Mouse (Mus musculus) embryonic facial prominence, embryonic 12.5 days (tissue): ENCODE measurements at regions not wholly inside any gene's neighbourhood (a gene's known extent, or its start where the extent isn't known, plus 50 kb on each side); places are given as distances from the start of the nearest gene placed in this dataset.

ENCODE experiments used
- ATAC-seq: fragments of 200-750 bp; cut with Nextera tagmentation; 2 replicates; pipeline ENCODE4 v1.8.0; 2017; ENCODE audit not compliant: insufficient number of reproducible peaks, insufficient read depth, low FRiP score, low TSS enrichment
- H3K27ac ChIP-seq: fragments of 300-500 bp; sonication (generic); 2 replicates; pipeline ENCODE4 v1.5.1; 2016; ENCODE audit warnings: mild to moderate bottlenecking
- H3K27me3 ChIP-seq: fragments of 300-500 bp; sonication (generic); 2 replicates; pipeline ENCODE4 v1.6.1; 2016; ENCODE audit warnings: mild to moderate bottlenecking, moderate library complexity
- H3K36me3 ChIP-seq: fragments of 300-500 bp; sonication (generic); 2 replicates; pipeline ENCODE4 v1.6.1; 2016; ENCODE audit warnings: mild to moderate bottlenecking
- H3K4me1 ChIP-seq: fragments of 300-500 bp; sonication (generic); 2 replicates; pipeline ENCODE4 v1.6.1; 2016
- H3K4me2 ChIP-seq: fragments of 300-500 bp; sonication (generic); replicated peaks from 2 replicates; pipeline ENCODE4 v1.6.1; 2016; ENCODE audit warnings: mild to moderate bottlenecking, moderate library complexity
- H3K4me3 ChIP-seq: fragments of 300-500 bp; sonication (generic); 2 replicates; pipeline ENCODE4 v1.5.1; 2016; ENCODE audit warnings: mild to moderate bottlenecking
- H3K9ac ChIP-seq: fragments of 300-500 bp; sonication (generic); 2 replicates; pipeline ENCODE4 v1.6.1; 2016; ENCODE audit warnings: mild to moderate bottlenecking, moderate library complexity
- H3K9me3 ChIP-seq: fragments of 300-500 bp; sonication (generic); 2 replicates; pipeline ENCODE4 v1.6.1; 2016; ENCODE audit warnings: mild to moderate bottlenecking, moderate library complexity
- WGBS: fragments of 180-500 bp; shearing (Covaris S2); methylation state at CpG from one replicate; pipeline ENCODE4 v1.1.7; 2016; 5-methylcytosine and 5-hydroxymethylcytosine counted together

- no peaks in the 10 kb centered on the region for H3K27me3 ChIP-seq
- WGBS: 92% methylated on average over 4 of the region's 4 CpGs
- ATAC-seq: no peak
- H3K9me3 ChIP-seq: no peaks in the 10 kb centered on the region
- H3K4me2 ChIP-seq: no peak overlapping the region
- no peak overlapping the region for H3K9ac ChIP-seq
- no peaks in the 10 kb centered on the region for H3K36me3 ChIP-seq
- no peaks in the 10 kb centered on the region for H3K4me1 ChIP-seq
- no peak overlapping the region for H3K27ac ChIP-seq
- no peak overlapping the region for H3K4me3 ChIP-seq
Measured at GRCm38 (mm10) chr16:85347621-85348020, 174.1 kb upstream of the App start.

DNA sequence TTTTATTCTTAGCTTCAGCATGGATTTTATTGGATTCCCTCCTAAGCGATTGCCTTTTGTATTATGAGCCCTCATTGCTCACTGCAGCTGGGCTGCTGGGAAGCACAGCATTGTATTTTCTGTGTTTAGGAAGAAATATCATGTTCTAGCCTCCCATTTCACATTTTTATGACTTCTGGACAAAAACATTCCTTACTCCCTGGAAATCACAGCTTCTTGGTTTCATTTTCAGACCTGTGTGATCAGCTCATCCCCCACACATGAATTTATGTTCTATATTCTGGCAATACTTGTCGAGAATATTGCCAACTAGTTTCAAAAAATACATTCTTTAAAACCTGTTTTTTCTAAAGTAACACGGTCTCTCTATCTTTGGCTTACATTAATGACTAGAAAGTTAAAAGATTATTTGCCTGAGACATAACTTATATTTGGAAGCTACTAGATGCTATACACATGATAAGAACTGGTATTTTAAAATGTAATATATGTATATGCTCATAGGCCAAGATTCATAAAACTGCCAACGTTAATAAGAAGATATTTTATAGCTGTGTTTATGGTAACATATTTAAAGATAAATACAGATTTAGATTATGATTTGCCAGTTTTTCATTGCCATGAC, 163.0 kb upstream of the App start:
- 84% methylated on average over 4 of the region's 4 CpGs for WGBS
- Histone ChIP-seq H3K4me3 (no peak overlapping the region), H3K36me3 (no peaks in the 10 kb centered on the region), H3K4me2 (no peak overlapping the region), H3K9me3 (no peaks in the 10 kb centered on the region), H3K4me1 (no peaks in the 10 kb centered on the region), H3K27me3 (no peaks in the 10 kb centered on the region), H3K9ac (no peak overlapping the region), H3K27ac (no peak overlapping the region)
- ATAC-seq: no peak

DNA sequence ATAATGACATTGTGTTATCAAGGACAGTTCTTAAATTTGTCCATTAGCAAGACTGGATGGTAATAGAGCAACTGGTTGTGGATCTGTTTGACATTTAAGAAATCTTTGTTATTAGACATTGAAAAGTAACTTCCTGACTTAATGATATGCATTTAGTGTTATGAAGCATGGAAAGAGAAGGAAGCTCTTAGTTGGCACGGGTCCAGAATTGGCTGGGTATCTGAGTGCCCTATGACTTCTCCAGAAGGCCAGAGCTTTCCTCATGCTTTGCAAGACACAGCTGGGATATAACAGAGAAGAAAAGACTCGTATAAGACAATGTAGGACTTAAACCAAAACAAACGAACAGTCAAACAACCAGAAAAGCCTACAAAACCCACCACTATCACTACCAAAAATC, 160.0 kb upstream of the App start:
- no peaks in the 10 kb centered on the region for H3K36me3 ChIP-seq
- no peak overlapping the region for H3K4me3 ChIP-seq
- no peaks in the 10 kb centered on the region for H3K27me3 ChIP-seq
- 74% methylated on average over 3 of the region's 3 CpGs for WGBS
- no peak overlapping the region for H3K27ac ChIP-seq
- no peak for ATAC-seq
- no peaks in the 10 kb centered on the region for H3K9me3 ChIP-seq
- no peaks in the 10 kb centered on the region for H3K4me1 ChIP-seq
- H3K4me2 ChIP-seq: no peak overlapping the region
- H3K9ac ChIP-seq: no peak overlapping the region

DNA sequence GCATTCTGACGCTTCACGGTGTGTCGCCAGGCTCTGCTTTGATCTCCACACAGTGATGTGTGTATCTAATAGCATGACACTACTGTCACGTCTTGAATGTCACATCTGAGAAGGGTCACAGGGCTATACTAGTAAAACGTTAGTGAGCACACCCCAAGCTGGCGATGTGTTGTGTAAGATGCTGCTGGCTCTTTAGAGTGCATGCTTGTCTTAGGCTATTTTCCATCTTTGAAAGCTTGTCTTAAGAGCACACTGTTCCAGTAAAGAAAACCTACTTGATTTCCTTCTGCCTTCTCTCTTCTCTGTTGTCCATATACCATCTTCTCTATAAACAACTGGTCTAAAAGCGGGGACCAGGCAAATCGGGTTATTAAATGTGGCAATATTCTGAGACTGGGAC, 138.5 kb upstream of the App start:
- Histone ChIP-seq H3K27me3 (no peaks in the 10 kb centered on the region), H3K36me3 (no peaks in the 10 kb centered on the region), H3K4me1 (no peaks in the 10 kb centered on the region), H3K9me3 (no peaks in the 10 kb centered on the region), H3K4me2 (no peak overlapping the region), H3K4me3 (no peak overlapping the region), H3K9ac (no peak overlapping the region), H3K27ac (no peak overlapping the region)
- no peak for ATAC-seq
- WGBS: 76% methylated on average over 8 of the region's 8 CpGs

GRCm38 (mm10) chr16:85309493-85309892, 135.9 kb upstream of the App start:
- Histone ChIP-seq H3K4me2 (no peak overlapping the region), H3K27ac (no peak overlapping the region), H3K9me3 (no peaks in the 10 kb centered on the region), H3K4me3 (no peak overlapping the region), H3K4me1 (no peaks in the 10 kb centered on the region), H3K27me3 (no peaks in the 10 kb centered on the region), H3K9ac (no peak overlapping the region), H3K36me3 (no peaks in the 10 kb centered on the region)
- no peak for ATAC-seq
- 51% methylated on average over 3 of the region's 3 CpGs for WGBS

DNA sequence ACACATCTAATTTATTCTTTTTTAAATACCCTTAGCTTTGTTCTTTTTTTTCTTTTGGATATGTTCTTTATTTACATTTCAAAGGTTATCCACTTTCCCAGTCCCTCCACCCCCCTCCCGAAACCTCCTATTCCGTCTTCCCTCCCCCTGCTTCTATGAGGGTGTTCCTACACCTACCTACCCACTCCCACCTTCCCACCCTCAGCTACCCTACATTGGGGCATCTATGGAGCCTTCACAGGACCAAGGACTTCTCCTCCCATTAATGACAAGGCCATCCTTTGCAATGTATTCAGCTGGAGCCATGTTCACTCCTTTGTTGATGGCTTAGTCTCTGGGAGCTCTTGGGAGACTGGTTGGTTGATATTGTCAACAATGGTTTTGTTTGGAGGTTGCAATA, 134.9 kb upstream of the App start:
- H3K27me3 ChIP-seq: no peaks in the 10 kb centered on the region
- no peaks in the 10 kb centered on the region for H3K9me3 ChIP-seq
- H3K36me3 ChIP-seq: no peaks in the 10 kb centered on the region
- no peak overlapping the region for H3K9ac ChIP-seq
- WGBS: 80% methylated on average over 2 of the region's 2 CpGs
- H3K4me2 ChIP-seq: no peak overlapping the region
- H3K4me1 ChIP-seq: no peaks in the 10 kb centered on the region
- H3K27ac ChIP-seq: no peak overlapping the region
- no peak for ATAC-seq
- no peak overlapping the region for H3K4me3 ChIP-seq

- 49% methylated on average over 7 of the region's 7 CpGs for WGBS
- no peak overlapping the region for H3K27ac ChIP-seq
- no peak overlapping the region for H3K9ac ChIP-seq
- ATAC-seq: no peak
- H3K4me2 ChIP-seq: no peak overlapping the region
- H3K9me3 ChIP-seq: no peaks in the 10 kb centered on the region
- no peaks in the 10 kb centered on the region for H3K4me1 ChIP-seq
- no peak overlapping the region for H3K4me3 ChIP-seq
- H3K36me3 ChIP-seq: no peaks in the 10 kb centered on the region
- no peaks in the 10 kb centered on the region for H3K27me3 ChIP-seq
Measured at GRCm38 (mm10) chr16:85307940-85308339, 134.4 kb upstream of the App start.

- no peak overlapping the region for H3K27ac ChIP-seq
- no peak overlapping the region for H3K4me2 ChIP-seq
- no peaks in the 10 kb centered on the region for H3K27me3 ChIP-seq
- H3K4me3 ChIP-seq: no peak overlapping the region
- H3K9ac ChIP-seq: no peak overlapping the region
- H3K36me3 ChIP-seq: no peaks in the 10 kb centered on the region
- H3K4me1 ChIP-seq: no peaks in the 10 kb centered on the region
- WGBS: 62% methylated on average over 13 of the region's 13 CpGs
- ATAC-seq: no peak
- H3K9me3 ChIP-seq: no peaks in the 10 kb centered on the region
Measured at GRCm38 (mm10) chr16:85300092-85300853, 126.7 kb upstream of the App start.

- 71% methylated on average over 2 of the region's 2 CpGs for WGBS
- no peak overlapping the region for H3K4me2 ChIP-seq
- no peak overlapping the region for H3K27ac ChIP-seq
- H3K27me3 ChIP-seq: no peaks in the 10 kb centered on the region
- H3K4me1 ChIP-seq: no peaks in the 10 kb centered on the region
- no peak overlapping the region for H3K9ac ChIP-seq
- no peaks in the 10 kb centered on the region for H3K36me3 ChIP-seq
- H3K9me3 ChIP-seq: no peaks in the 10 kb centered on the region
- no peak for ATAC-seq
- no peak overlapping the region for H3K4me3 ChIP-seq
Measured at GRCm38 (mm10) chr16:85298559-85298958, 125.0 kb upstream of the App start.

DNA sequence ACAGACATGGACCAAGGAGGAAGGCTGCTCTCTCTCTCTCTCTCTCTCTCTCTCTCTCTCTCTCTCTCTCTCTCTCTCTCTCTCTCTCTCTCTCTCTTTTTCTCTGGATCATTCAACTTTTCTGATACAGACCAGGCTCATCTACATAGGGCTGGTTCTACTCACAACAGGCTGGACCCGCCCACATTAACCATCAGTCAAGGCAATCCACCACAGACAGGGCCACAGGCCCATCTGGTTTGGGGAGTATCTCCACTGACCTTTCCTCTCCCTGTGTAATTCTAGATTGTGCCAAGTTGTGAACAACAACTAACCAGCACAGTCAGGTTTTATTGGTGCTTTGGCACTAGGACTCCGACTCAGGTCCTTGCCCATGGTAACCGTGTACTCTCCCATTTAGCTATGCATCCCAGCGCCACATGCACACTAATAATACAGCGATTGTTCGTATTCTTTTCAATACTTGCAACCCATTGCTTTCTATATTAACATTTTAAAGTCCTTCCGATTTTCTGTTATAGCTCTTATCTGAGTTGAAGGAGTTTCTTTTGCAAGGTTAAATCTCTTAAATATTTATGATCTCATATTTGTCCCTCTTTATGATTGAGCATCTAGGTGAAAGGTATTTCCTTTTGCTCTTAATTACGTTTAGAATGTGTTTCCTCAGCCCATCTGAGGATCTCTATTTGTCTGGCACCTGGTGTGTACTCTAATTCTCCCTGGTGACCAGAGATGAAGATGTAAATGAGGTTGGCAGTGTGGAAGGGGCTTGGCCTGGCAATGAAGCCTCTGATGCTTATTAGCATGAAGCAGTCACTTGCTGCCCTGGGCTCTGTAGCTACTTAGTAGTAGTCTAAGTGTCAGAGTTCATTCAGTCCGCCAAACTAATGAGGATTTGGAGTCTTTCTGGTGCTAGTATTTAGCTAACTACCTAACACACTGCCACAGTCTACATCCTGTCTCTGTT, 117.7 kb upstream of the App start:
- Histone ChIP-seq H3K27me3 (no peaks in the 10 kb centered on the region), H3K36me3 (no peaks in the 10 kb centered on the region), H3K4me1 (no peaks in the 10 kb centered on the region), H3K4me3 (no peak overlapping the region), H3K9ac (no peak overlapping the region), H3K27ac (no peak overlapping the region), H3K4me2 (no peak overlapping the region), H3K9me3 (no peaks in the 10 kb centered on the region)
- no peak for ATAC-seq
- 87% methylated on average over 9 of the region's 9 CpGs for WGBS

DNA sequence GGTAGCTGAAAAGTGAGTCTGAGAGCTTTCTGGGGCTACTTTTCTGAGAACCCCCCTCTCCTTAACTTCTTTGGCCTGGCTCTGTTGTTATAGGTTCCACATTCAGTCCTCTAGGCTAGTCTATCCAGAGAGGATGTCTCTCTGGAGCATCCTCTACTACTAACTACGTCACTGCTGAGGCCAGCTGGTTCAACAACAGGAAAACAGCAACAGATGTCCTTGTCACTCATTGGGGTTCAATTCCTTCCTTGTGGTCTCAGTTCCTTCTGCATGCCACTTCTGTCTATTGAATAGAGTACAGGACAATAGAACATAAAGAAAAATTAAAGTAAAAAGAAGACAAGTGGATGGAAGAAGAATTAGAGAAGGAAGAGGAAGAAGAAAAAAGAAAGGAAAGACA, 104.3 kb upstream of the App start:
- Histone ChIP-seq H3K27ac (no peak overlapping the region), H3K36me3 (no peaks in the 10 kb centered on the region), H3K27me3 (no peaks in the 10 kb centered on the region), H3K4me3 (no peak overlapping the region), H3K4me1 (no peaks in the 10 kb centered on the region), H3K9ac (no peak overlapping the region), H3K4me2 (no peak overlapping the region), H3K9me3 (no peaks in the 10 kb centered on the region)
- ATAC-seq: no peak
- 39% methylated on average over 1 of the region's 1 CpGs for WGBS
